Mouse (Mus musculus) yolk sac, embryonic 10.5 days (tissue): Measurements from ENCODE around the gene Nat8f2.
A peak's percentile ranks its signal among the peaks of the same experiment; 100 is the strongest.
"Not testable (repeated sequence)": the region's sequence is repeated elsewhere in the genome, so short reads cannot be mapped to it uniquely, and the experiment has no call there.

Experiments used
- DNase-seq: peaks from one replicate; pipeline ENCODE4 v3.0.0-alpha.2; 2017; ENCODE audit warnings: low spot score

Nat8f2 gene

DNA sequence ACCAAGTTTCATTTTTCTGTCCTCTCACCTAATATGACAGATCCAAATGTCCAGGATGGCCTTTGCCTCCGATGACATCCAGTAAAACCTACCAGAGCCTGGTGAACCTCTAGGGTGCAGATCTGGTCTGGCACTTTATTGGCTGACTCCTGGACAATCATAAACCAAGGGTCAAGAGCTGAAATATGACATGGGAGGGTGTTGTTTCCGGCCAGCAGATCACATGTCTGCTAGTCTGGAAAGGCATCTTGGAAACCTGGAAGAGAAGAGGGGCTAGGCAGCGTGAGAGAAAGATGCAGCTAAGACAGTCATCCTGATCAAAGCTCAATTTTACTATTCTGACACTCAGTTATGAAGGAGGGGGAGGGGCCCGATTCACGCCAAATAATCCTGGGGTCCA lies at the start of gene Nat8f2:
Gene Nat8f2, minus strand, starts transcription at position 153 of the 400 bp plus-strand sequence.
- DNase-seq, result not testable (repeated sequence)

DNA sequence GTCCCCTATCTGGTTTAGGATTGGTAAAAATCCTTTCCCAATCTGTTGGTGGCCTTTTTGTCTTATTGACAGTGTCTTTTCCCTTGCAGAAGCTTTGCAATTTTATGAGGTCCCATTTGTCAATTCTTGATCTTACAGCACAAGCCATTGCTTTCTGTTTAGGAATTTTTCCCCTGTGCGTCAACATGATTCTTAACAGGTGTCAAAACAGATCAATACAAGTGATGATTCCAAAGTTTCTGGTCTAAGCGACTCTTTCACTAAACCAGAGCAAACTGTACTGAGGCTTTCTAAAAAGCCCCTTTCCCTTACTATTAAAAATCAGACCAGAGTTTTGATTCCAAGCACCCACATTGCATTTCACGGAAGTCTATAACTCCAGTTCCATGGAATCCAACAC lies 49.4 kb upstream of the Nat8f2 start:
- not testable (repeated sequence) for DNase-seq

GRCm38 (mm10) chr6:85916596-85916995 lies 47.6 kb upstream of the Nat8f2 start:
- no peak for DNase-seq

DNA sequence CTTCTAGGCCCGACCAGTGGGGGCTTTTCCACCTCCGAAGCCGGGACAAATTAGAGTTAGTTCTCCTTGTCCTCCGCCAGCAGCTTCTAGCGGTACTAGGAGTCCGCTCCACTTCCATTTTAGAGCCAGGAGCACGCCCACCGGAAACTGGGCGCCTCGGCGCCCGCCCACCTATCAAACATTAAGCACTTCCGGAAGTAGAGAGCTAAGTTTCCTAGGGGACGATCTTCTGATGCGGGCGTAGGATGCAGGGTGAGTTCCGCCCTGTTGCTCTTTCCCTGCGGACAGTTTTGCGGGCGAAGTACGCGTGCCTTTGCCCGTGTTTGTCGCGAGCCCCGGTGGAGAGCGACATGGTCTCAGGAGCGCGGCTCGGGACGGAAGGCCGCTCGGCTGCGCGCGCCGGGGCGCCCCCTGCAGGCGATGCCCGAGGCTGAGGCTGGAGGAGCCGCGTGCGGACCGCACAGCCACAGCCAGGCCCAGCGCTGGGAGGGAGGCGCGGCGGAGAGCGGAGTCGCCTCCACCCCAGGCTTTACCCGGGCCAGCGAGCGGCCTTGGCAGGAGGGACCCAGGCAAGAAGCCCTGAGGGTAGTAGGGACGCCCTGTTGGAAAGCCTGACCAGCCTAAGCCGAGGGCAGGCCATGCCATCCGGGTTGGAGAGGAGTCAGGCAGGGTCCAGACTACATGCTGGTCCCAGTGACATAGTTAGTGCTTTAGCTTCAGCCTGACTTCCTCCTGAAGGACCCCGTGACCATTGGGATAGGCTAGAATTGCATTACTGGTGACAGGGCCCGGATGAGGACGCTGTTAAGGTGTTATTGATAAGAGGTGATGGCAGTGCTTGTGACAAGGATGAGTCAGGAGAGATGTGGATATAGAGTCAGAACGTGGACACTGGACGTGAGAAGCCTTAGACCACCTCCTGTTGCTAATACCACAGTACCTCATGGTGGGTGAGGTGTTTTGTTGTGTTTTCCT lies 46.9 kb upstream of the Nat8f2 start, which contains the start of gene Nat8f1:
Gene Nat8f1, minus strand, starts transcription at position 149 of the 975 bp plus-strand sequence.
- DNase-seq, result peak; percentile 91

DNA sequence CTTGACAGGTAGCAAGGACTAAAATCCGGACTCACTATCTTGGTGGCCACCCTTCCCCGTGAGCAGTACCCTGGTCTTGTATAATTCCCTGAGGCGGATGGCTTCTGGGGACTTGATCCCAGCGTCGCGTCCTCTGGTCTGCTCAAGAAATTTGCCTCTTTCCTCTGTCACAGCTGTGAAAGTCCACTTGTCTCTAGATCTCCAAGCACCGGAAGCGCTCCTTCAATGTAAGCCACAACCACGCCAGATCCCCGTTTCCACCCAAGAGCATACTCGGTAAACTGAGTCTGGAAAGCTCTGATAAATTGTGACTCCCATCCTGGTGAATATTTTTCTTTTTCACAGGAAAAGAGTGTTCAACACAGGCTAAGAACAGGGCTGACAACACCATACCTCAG lies 46.2 kb upstream of the Nat8f2 start:
- DNase-seq, result no peak

- no peak for DNase-seq
Measured at GRCm38 (mm10) chr6:85911587-85911986, 42.6 kb upstream of the Nat8f2 start, which contains the start of gene Tprkb. Gene Tprkb, plus strand, starts transcription at chr6:85911865.

GRCm38 (mm10) chr6:85909704-85910103 lies 40.7 kb upstream of the Nat8f2 start:
- DNase-seq, result no peak

DNA sequence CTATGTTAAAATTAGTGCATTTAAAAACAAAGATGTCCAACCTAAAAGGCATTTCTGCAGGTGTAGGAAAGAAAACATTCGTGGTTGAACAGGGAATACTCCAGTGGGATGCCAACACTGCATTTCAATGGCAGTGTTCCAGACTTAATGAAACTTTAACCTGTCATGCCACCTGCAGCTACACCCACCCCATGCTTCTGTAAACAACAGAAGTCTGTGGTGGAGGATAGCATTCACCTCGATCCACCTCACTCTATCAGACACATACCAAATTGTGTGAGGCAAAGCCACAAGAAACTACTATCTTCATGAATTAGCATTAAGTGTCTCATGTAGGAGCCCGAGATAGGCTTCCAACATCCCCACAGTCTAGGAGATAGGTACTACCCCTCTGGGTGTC lies 39.4 kb upstream of the Nat8f2 start:
- DNase-seq, result no peak

GRCm38 (mm10) chr6:85906911-85907351 lies 38.0 kb upstream of the Nat8f2 start:
- not testable (repeated sequence) for DNase-seq

DNA sequence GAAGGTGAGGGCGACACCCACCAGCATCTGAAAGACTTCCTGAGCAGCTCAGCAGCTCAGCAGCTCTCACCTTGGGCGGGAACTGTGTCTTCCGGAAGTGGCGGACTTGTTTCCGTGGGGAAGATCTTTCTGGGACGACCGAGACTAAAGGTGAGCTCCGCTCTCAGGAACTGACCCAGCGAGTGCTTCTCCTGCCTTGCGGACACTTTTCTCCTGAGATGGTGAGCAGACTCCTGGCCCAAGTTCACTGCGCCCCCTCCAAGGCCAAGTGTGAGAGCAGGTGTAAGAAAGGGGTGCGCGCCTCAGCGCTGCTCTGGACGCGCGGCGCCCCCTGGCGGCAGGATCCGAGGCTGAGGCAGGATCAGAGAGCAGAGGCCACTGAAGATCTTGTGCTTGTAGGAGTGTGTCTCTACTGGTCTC lies 35.7 kb upstream of the Nat8f2 start, which contains the start of gene Nat8f4:
Gene Nat8f4, minus strand, starts transcription at position 243 of the 420 bp plus-strand sequence.
- peak; percentile 53 for DNase-seq

DNA sequence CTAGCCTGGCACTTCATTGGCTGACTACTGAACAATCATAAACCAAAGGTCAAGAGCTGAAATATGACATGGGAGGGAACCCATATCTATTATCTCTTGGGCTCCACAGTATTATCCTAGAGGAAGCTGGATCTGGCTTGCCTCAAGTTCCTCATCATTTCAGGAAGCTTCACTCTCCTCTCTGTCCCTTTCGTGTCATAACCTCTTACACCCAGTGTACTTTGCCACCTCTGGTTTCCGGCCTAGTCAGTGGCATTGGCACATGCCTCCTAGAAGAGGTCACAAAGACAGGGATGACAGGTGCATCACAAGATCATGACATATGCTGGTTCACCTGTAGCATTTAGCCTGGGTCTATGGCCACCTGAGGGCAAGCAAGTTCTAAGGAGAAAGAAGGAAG lies 33.3 kb upstream of the Nat8f2 start:
- no peak for DNase-seq

DNA sequence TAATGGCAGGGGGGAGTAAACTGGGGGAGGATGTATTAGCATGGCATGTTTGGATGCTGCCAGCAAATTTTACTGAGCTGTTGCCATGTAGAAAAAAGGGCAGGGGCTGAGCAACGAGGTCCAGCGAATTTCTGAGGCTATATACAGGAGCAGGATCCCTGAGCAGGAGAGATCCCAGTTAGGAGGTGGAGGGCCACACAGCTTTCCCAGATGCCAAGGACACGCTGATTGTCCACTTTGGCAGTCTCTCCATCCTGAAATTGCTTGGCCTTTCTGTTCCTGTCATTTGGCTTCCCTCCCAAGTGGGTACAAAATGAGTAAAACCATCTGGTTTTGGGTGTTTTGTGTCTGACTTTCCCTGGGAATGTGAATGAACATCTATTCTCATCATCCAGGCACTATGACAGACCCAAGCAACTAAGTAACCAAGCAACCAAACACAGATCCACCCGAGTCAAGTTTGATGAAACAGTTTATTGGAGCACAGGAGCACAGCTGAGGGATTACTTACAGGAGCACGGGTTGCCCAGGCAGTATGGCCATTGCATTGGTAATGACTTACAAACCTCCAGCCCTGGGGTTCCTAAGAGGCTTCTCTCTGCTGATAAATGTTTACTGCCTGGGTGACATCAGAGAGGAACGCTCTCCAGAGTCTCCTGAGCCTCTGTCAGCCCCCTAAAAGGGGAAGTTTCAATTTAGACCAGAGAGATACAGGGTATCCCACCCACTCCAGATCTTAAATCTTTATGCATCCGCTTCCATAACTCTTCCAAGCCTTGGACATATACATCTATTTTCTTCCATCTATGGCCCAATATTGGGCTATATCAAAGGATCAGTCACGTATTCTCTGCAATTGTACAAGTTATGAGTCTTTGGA lies 29.9 kb upstream of the Nat8f2 start:
- DNase-seq, result not testable (repeated sequence)

- peak; percentile 6 for DNase-seq
Measured at GRCm38 (mm10) chr6:85895061-85895648, 26.2 kb upstream of the Nat8f2 start.

- DNase-seq, result no peak
Measured at GRCm38 (mm10) chr6:85888961-85889360, 20.0 kb upstream of the Nat8f2 start.

DNA sequence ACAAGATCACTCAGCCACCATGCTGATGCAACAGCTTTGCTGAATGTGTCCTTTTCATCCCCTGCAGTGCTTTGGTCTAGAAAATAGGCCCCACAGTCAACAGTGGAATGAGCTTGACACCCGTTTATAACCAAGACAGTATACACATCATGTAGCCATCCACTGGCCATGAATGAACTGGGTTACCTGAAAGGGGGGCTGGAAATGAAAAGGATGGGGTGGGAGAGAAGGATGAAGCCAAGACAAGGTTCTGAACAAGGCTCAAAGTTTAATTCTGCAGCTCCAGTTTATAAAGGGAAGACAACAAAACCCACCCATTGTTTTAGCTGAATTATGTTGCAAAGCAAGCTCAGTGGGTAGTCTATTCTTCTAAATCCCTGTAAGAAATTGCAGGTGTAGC lies 15.4 kb upstream of the Nat8f2 start:
- no peak for DNase-seq

DNA sequence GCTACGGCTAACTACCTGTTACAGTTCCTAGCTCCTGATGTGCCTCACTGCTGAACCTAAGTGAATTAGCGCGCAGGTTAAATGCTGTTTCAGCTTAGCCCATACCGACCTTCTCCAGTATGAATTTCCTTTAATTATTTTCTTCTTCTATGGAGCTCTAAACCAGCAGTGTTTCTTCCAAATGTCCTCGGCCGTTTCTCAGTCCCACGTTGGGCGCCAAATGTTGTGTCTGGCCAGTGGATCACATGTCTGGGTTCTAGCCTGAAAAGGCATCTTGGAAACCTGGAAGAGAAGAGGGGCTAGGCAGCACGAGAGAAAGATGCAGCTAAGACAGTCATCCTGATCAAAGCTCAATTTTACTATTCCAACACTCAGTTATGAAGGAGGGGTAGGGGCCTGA lies 14.3 kb upstream of the Nat8f2 start:
- DNase-seq, result not testable (repeated sequence)

DNA sequence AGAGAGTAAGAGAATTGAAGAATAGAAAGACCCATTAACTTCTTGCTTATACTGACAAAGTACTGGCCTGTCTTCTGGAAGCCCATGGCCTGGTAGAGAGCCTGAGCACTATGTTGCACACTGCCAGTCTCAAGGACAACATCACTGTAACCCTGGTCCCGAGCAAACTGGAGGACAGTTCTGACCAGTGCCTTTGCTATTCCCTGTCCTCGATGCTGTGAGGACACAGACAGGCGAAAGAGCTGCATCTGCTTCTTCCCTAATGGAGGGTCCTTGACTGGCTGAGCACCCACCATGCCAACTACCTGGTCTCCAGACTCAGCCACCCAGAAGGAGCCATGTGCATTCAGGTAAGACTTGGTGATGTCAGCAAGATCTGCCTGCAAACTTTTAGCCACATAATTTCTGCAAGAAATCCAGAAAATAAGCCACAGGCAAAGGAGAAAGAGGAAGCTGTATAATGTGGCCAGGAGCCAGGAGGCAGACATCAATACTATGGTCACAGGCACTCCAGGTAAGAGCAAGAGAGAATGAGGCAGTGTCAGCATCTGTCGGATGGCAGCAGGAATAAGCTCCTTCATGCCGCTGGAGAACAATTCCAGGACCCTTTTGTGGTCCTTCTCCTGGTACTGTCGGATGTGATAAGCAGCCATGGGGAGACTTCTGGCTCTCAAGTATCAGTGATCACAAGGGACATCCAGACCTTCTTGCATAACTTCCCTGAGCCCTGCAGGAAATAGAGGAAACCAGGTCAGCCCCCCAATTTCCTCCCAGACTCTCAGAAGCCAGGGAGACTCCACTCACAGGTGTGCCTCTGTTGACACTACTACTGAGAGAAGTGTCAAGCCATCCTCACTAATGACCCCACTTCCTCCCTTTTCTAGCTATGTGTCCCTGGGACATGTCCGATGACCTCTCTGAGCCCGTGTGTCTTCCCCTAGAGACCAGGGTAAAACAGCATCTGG lies 950 bp downstream of the Nat8f2 start:
- DNase-seq, result no peak

DNA sequence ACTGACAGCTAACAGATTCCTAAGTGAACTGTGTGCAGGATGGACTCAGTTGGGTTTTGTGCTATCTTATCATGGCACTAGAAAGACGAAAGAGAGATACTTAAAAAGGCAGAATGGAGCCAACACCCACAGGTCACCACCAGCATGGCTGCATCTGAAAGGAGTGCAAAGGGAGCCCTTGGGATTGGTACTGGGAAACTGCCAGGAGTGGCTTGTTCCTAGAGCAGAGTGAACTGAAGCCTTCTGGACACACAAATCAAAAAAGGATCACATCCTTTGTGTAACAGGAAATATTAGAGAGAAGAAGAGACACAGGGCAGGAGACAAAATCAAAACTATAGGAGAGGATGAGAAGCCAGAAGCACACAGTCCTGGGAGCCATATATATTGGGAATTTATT lies 2.0 kb downstream of the Nat8f2 start:
- not testable (repeated sequence) for DNase-seq

- DNase-seq, result not testable (repeated sequence)
Measured at GRCm38 (mm10) chr6:85866166-85866565, 2.8 kb downstream of the Nat8f2 start.

- not testable (repeated sequence) for DNase-seq
Measured at GRCm38 (mm10) chr6:85864900-85865639, 3.9 kb downstream of the Nat8f2 start.
